Mouse (Mus musculus): Measurements from ENCODE around the gene C1qtnf6.

C1qtnf6 gene

GRCm38 (mm10) chr15:78530671-78531450, at the start of gene C1qtnf6:
TSS of gene C1qtnf6 (minus strand) at chr15:78531416.
- in situ Hi-C loops (cut with MboI, MseI), result loop anchor here in 1 of 2 experiments (25.0 kb wide), 1 partner anchor 544 kb away; no protein-coding TSS in a partner anchor

GRCm38 (mm10) chr15:78576284-78576810, 45.1 kb upstream of the C1qtnf6 start:
- in situ Hi-C loops (cut with MboI, MseI), result loop anchor here (25.0 kb wide), 3 partner anchors 764 to 2011 kb away; no protein-coding TSS in a partner anchor

- in situ Hi-C loops (cut with MboI, MseI), result no loop called here
Measured at GRCm38 (mm10) chr15:78572658-78573397, 41.6 kb upstream of the C1qtnf6 start, which contains the start of gene Rac2. TSS of gene Rac2 (minus strand) at chr15:78572783.

GRCm38 (mm10) chr15:78572270-78572600, 41.0 kb upstream of the C1qtnf6 start:
- in situ Hi-C loops (cut with MboI, MseI), result no loop called here

- in situ Hi-C loops (cut with MboI, MseI), result no loop called here
Measured at GRCm38 (mm10) chr15:78571554-78572269, 40.5 kb upstream of the C1qtnf6 start.

- in situ Hi-C loops (cut with MboI, MseI), result no loop called here
Measured at GRCm38 (mm10) chr15:78570170-78570569, 39.0 kb upstream of the C1qtnf6 start.

- in situ Hi-C loops (cut with MboI, MseI), result no loop called here
Measured at GRCm38 (mm10) chr15:78567608-78568120, 36.4 kb upstream of the C1qtnf6 start.

GRCm38 (mm10) chr15:78564764-78565435, 33.7 kb upstream of the C1qtnf6 start:
- in situ Hi-C loops (cut with MboI, MseI), result no loop called here

GRCm38 (mm10) chr15:78563937-78564336, 32.7 kb upstream of the C1qtnf6 start:
- in situ Hi-C loops (cut with MboI, MseI), result no loop called here

- in situ Hi-C loops (cut with MboI, MseI), result no loop called here
Measured at GRCm38 (mm10) chr15:78563344-78563743, 32.1 kb upstream of the C1qtnf6 start.

- in situ Hi-C loops (cut with MboI, MseI), result no loop called here
Measured at GRCm38 (mm10) chr15:78559141-78559979, 28.1 kb upstream of the C1qtnf6 start.

- in situ Hi-C loops (cut with MboI, MseI), result no loop called here
Measured at GRCm38 (mm10) chr15:78557693-78558535, 26.7 kb upstream of the C1qtnf6 start.

GRCm38 (mm10) chr15:78554545-78555313, 23.5 kb upstream of the C1qtnf6 start:
- in situ Hi-C loops (cut with MboI, MseI), result no loop called here

GRCm38 (mm10) chr15:78549189-78549734, 18.0 kb upstream of the C1qtnf6 start:
- in situ Hi-C loops (cut with MboI, MseI), result loop anchor here (10.0 to 25.0 kb wide), 3 partner anchors 194 to 562 kb away; no protein-coding TSS in a partner anchor

GRCm38 (mm10) chr15:78548711-78549110, 17.5 kb upstream of the C1qtnf6 start:
- in situ Hi-C loops (cut with MboI, MseI), result loop anchor here (10.0 to 25.0 kb wide), 3 partner anchors 194 to 561 kb away; no protein-coding TSS in a partner anchor

- in situ Hi-C loops (cut with MboI, MseI), result loop anchor here (10.0 to 25.0 kb wide), 3 partner anchors 194 to 561 kb away; no protein-coding TSS in a partner anchor
Measured at GRCm38 (mm10) chr15:78548336-78548665, 17.1 kb upstream of the C1qtnf6 start.

GRCm38 (mm10) chr15:78547415-78548335, 16.5 kb upstream of the C1qtnf6 start:
- in situ Hi-C loops (cut with MboI, MseI), result loop anchor here (10.0 to 25.0 kb wide), 3 partner anchors 193 to 560 kb away; no protein-coding TSS in a partner anchor

Data from T-helper 17 cell (primary cell).